Mouse (Mus musculus): ENCODE results near the gene Plagl1. TPM values are rescaled to one million over a fixed set of nuclear protein-coding genes. Genes with fewer than 3 reads are reported as not detected.

The Plagl1 gene
- total and polyA plus RNA-seq, 3 experiments = not detected

GRCm38 (mm10) chr10:13151353-13151752, 91.0 kb downstream of the Plagl1 start:
- Histone ChIP-seq H3K79me2 (ENCODE audit: control insufficient read depth, insufficient read depth, low read length, poor library complexity) (no peaks in the 10 kb centered on the region), H3K4me3 (ENCODE audit: control insufficient read depth in 1 of 2, insufficient read depth in 1 of 2, low read depth in 2 of 2, low read length in 2 of 2) (no peak overlapping the region), H3K4me1 (ENCODE audit: control insufficient read depth in 1 of 2, insufficient read depth in 2 of 2, low read length in 2 of 2) (no peaks in the 10 kb centered on the region; a peak in 1 of 4 replicates), H3K36me3 (ENCODE audit: control insufficient read depth in 1 of 2, insufficient read depth in 2 of 2, low read length in 2 of 2) (no peaks in the 10 kb centered on the region), H3K27ac (ENCODE audit: control insufficient read depth, low read depth, low read length) (no peak overlapping the region), H3K27me3 (ENCODE audit: control insufficient read depth in 1 of 2, insufficient read depth in 2 of 2, low read length in 2 of 2) (peaks cover 0 to 1% of the 10 kb centered on the region in 2 experiments; a peak in 1 of 4 replicates), H3K9me3 (replicated peaks; ENCODE audit: insufficient read depth, low read length) (no peaks in the 10 kb centered on the region), H3K9ac (ENCODE audit: control insufficient read depth, low read depth, low read length, poor library complexity, severe bottlenecking) (no peak overlapping the region)
- no peak for TF ChIP-seq CHD1 (IDR thresholded peaks at IDR 0.05; ENCODE audit: low read depth, low read length)
- no peak for TF ChIP-seq USF1 (IDR thresholded peaks at IDR 0.05; ENCODE audit: low read depth, low read length)
- no peak for TF ChIP-seq GATA1 (IDR thresholded peaks at IDR 0.05; ENCODE audit: low read depth, low read length)
- TF ChIP-seq SMC3 (IDR thresholded peaks at IDR 0.05; ENCODE audit: low read depth, low read length) = no peak
- TF ChIP-seq CTCF (IDR thresholded peaks at IDR 0.05 in 2 of 3, conservative IDR thresholded peaks at IDR 0.05 in 1 of 3; ENCODE audit: control insufficient read depth in 1 of 3, insufficient read depth in 1 of 3, low read depth in 2 of 3, low read length in 3 of 3, poor library complexity in 1 of 3, severe bottlenecking in 1 of 3) = no peak
- no peak for TF ChIP-seq ELF1 (IDR thresholded peaks at IDR 0.05; ENCODE audit: low read depth, low read length)
- DNase-seq (ENCODE audit: low read depth, low spot score) = no peak

GRCm38 (mm10) chr10:13152811-13153364, 92.6 kb downstream of the Plagl1 start:
- H3K9ac ChIP-seq (ENCODE audit: control insufficient read depth, low read depth, low read length, poor library complexity, severe bottlenecking) = no peak overlapping the region
- no peaks in the 10 kb centered on the region for H3K9me3 ChIP-seq (replicated peaks; ENCODE audit: insufficient read depth, low read length)
- H3K4me1 ChIP-seq (ENCODE audit: control insufficient read depth in 1 of 2, insufficient read depth in 2 of 2, low read length in 2 of 2) = no peaks in the 10 kb centered on the region; a peak in 1 of 4 replicates
- H3K79me2 ChIP-seq (ENCODE audit: control insufficient read depth, insufficient read depth, low read length, poor library complexity) = no peaks in the 10 kb centered on the region
- H3K27me3 ChIP-seq (ENCODE audit: control insufficient read depth in 1 of 2, insufficient read depth in 2 of 2, low read length in 2 of 2) = no peaks in the 10 kb centered on the region
- no peak for TF ChIP-seq RAD21 (IDR thresholded peaks at IDR 0.05; ENCODE audit: low read depth, low read length)
- TF ChIP-seq MYC (IDR thresholded peaks at IDR 0.05; ENCODE audit: low read depth, low read length) = no peak
- no peak for TF ChIP-seq TCF12 (IDR thresholded peaks at IDR 0.05; ENCODE audit: low read depth, low read length)
- no peak for TF ChIP-seq KAT2A (conservative IDR thresholded peaks at IDR 0.05; ENCODE audit: low read depth, low read length)
- TF ChIP-seq ZKSCAN1 (IDR thresholded peaks at IDR 0.05; ENCODE audit: low read depth, low read length) = no peak
- no peak for TF ChIP-seq TAL1 (IDR thresholded peaks at IDR 0.05; ENCODE audit: low read length)
- no peak for TF ChIP-seq UBTF (IDR thresholded peaks at IDR 0.05; ENCODE audit: borderline replicate concordance, insufficient read depth, low read depth, low read length)
- TF ChIP-seq EP300 (IDR thresholded peaks at IDR 0.05; ENCODE audit: low read depth in 1 of 2, low read length in 2 of 2) = no peak
- TF ChIP-seq MAX (IDR thresholded peaks at IDR 0.05; ENCODE audit: low read length) = no peak
- TF ChIP-seq ZC3H11A (IDR thresholded peaks at IDR 0.05; ENCODE audit: low read depth, low read length) = no peak
- no peak for TF ChIP-seq CTCF (IDR thresholded peaks at IDR 0.05 in 2 of 3, conservative IDR thresholded peaks at IDR 0.05 in 1 of 3; ENCODE audit: control insufficient read depth in 1 of 3, insufficient read depth in 1 of 3, low read depth in 2 of 3, low read length in 3 of 3, poor library complexity in 1 of 3, severe bottlenecking in 1 of 3)
- TF ChIP-seq MEF2A (IDR thresholded peaks at IDR 0.05; ENCODE audit: extremely low read depth, insufficient replicate concordance, low read depth, low read length, poor library complexity, severe bottlenecking) = no peak
- TF ChIP-seq ELF1 (IDR thresholded peaks at IDR 0.05; ENCODE audit: low read depth, low read length) = no peak
- TF ChIP-seq NELFE (IDR thresholded peaks at IDR 0.05; ENCODE audit: low read depth, low read length) = no peak
- no peak for TF ChIP-seq GATA1 (IDR thresholded peaks at IDR 0.05; ENCODE audit: low read depth, low read length)
- no peak for TF ChIP-seq BHLHE40 (IDR thresholded peaks at IDR 0.05; ENCODE audit: borderline replicate concordance, low read depth, low read length)
- TF ChIP-seq POLR2A (IDR thresholded peaks at IDR 0.05; ENCODE audit: control insufficient read depth in 1 of 2, insufficient read depth in 1 of 2, low read depth in 1 of 2, low read length in 2 of 2, poor library complexity in 1 of 2) = no peak
- TF ChIP-seq USF2 (IDR thresholded peaks at IDR 0.05; ENCODE audit: borderline replicate concordance in 1 of 2, insufficient read depth in 1 of 2, low read depth in 1 of 2, low read length in 2 of 2) = no peak
- H3K36me3 ChIP-seq (ENCODE audit: control insufficient read depth in 1 of 2, insufficient read depth in 2 of 2, low read length in 2 of 2) = no peaks in the 10 kb centered on the region
- no peak for DNase-seq (ENCODE audit: low read depth, low spot score)
- H3K27ac ChIP-seq (ENCODE audit: control insufficient read depth, low read depth, low read length) = no peak overlapping the region
- H3K4me3 ChIP-seq (ENCODE audit: control insufficient read depth in 1 of 2, insufficient read depth in 1 of 2, low read depth in 2 of 2, low read length in 2 of 2) = no peak overlapping the region
